24 mouse cellular contexts compared by ENCODE assay signal in the genomic region with DNA sequence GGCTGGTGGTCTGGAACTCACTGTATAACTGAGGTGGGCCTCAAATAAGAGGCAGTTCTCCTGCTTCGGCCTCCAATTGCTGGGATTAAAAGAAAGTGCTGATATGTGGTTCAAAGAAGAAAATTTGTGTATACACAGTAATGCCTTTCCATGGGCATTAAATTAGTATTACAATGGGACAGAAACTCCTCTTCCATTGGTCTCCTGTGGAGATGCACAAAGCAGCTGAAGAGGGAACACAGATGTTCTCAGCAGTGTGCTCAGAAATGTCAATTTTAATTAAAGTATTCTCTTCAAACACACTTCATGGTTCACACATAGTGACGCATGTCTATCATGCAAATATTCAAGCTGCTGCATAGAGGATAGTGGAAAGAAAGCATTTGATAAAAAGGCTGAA. TPM values are rescaled to one million over a fixed set of nuclear protein-coding genes. Genes with fewer than 3 reads are reported as not detected.
DNase-seq lines count a peak whose midpoint lies in the region; TF ChIP-seq lines count a peak whose summit lies in the region.
"Had no signal": no experiment of that assay in that cellular context is flagged by ENCODE, and none has a peak within 500 bp of the region (broad histone marks: within the 10 kb centered on the region; RNA-seq: fewer than 3 reads in every experiment).

No protein-coding gene starts in this region.

- H3K36me3 ChIP-seq in ES-E14 (ENCODE audit: control insufficient read depth, insufficient read depth, low read length, poor library complexity, severe bottlenecking), result no peaks in the 10 kb centered on the region
- H3K36me3 ChIP-seq: embryonic facial prominence, embryonic 13.5 days; embryonic facial prominence, embryonic 15.5 days; forebrain, embryonic 10.5 days; forebrain, embryonic 12.5 days had no signal

- no peaks in the 10 kb centered on the region; a peak in 1 of 4 replicates for H3K4me1 ChIP-seq in ES-E14 (ENCODE audit: control insufficient read depth in 2 of 2, insufficient read depth in 2 of 2, low read length in 2 of 2, poor library complexity in 1 of 2)
- H3K4me1 ChIP-seq: embryonic facial prominence, embryonic 13.5 days; embryonic facial prominence, embryonic 15.5 days; forebrain, embryonic 12.5 days had no signal

- no peak overlapping the region for H3K4me3 ChIP-seq in ES-E14 (ENCODE audit: insufficient read depth in 1 of 2, low read depth in 1 of 2, low read length in 2 of 2, poor library complexity in 1 of 2, severe bottlenecking in 1 of 2)
- H3K4me3 ChIP-seq: embryonic facial prominence, embryonic 13.5 days; embryonic facial prominence, embryonic 15.5 days; erythroblast, embryonic 14.5 days; forebrain, embryonic 10.5 days; forebrain, embryonic 12.5 days had no signal

- no peak overlapping the region for H3K27ac ChIP-seq in ES-E14 (ENCODE audit: insufficient read depth, low read depth, low read length, poor library complexity, severe bottlenecking)
- H3K27ac ChIP-seq: embryonic facial prominence, embryonic 13.5 days; embryonic facial prominence, embryonic 15.5 days; forebrain, embryonic 10.5 days; forebrain, embryonic 12.5 days had no signal

- H3K9ac ChIP-seq in ES-E14 (ENCODE audit: insufficient read depth, low read depth, low read length, poor library complexity, severe bottlenecking), result no peak overlapping the region
- H3K9ac ChIP-seq: embryonic facial prominence, embryonic 13.5 days; embryonic facial prominence, embryonic 15.5 days; forebrain, embryonic 12.5 days had no signal

- no peaks in the 10 kb centered on the region for H3K9me3 ChIP-seq in ES-E14 (ENCODE audit: control insufficient read depth, insufficient read depth, low read depth, low read length)
- H3K9me3 ChIP-seq: embryonic facial prominence, embryonic 13.5 days; embryonic facial prominence, embryonic 15.5 days; forebrain, embryonic 10.5 days; forebrain, embryonic 12.5 days had no signal

- in situ Hi-C loops in ES-E14 (cut with MboI; ENCODE audit: low sequenced_read_pairs in 2 of 2, unreplicated experiment in 2 of 2), result no loop called here

- DNase-seq in ES-CJ7 (ENCODE audit: low read depth, low spot score) (peak; percentile 17), ES-E14 (ENCODE audit: low read depth, low spot score) (no peak), ZHBTc4 (ENCODE audit: low read depth, low spot score) (peak; percentile 39), liver (no peak)
- no peak for DNase-seq in urinary bladder, adult 2 months (ENCODE audit: low spot score)
- DNase-seq: adrenal gland, adult 2 months; adrenal gland, postnatal 10 days; adrenal gland, postnatal 25 days; cerebellum, adult 11 months; cerebellum, adult 18-20 months; cerebellum, adult 8-10 months; cerebellum, adult 9-11 months; cerebellum, postnatal 14 days; cerebellum, postnatal 36 days; embryo, embryonic 11 days had no signal

TF ChIP-seq in ES-E14, 5 proteins besides CTCF, POLR2A, EP300 and RAD21:
- TF ChIP-seq ZNF384 (IDR thresholded peaks at IDR 0.05; ENCODE audit: low read depth, low read length), result no peak
- 0 out of 2 replicates have a peak, but pooled peaks have one; percentile 2 for TF ChIP-seq MAFK (IDR thresholded peaks at IDR 0.05; ENCODE audit: insufficient read depth, low read depth, low read length)
TF ChIP-seq in ES-E14: peak in this region for 1.

RNA-seq across cellular contexts. Expression of a gene that starts 56.4 kb away (rescaled TPM):
- total RNA-seq in ES-E14 (2012; rRNA removed), result 12.3 and 16.3 TPM in 2 replicates
- polyA plus RNA-seq in urinary bladder, adult 2 months (2012; rRNA removed), result not detected in 2 replicates
- total RNA-seq: adrenal gland, adult 2 months; adrenal gland, postnatal 10 days; adrenal gland, postnatal 25 days; adrenal gland, postnatal 4 days; common myeloid progenitor, adult 5-6 weeks; MEL had no signal
- polyA plus RNA-seq: adrenal gland, adult 2 months; C2C12; erythroblast, embryonic 14.5 days had no signal

Comparison
In these comparisons a context has a peak if more than half of its experiments do, and no peak if none do; other contexts are left out.
1. DNase-seq: peak in ES-CJ7 (single experiment) and ZHBTc4 (single experiment); none in ES-E14 (single experiment), urinary bladder, adult 2 months (single experiment) and liver (single experiment).